Comparison of ENCODE assay signal across 7 mouse cellular contexts in genomic region chr14:121589097-121589725, GRCm38 (mm10).
A peak's percentile ranks its signal among the peaks of the same experiment; 100 is the strongest.
DNase-seq lines count a peak whose midpoint lies in the region; ATAC-seq lines count a peak whose summit lies in the region.

No protein-coding gene starts in this region.

- DNase-seq in ZHBTc4 (ENCODE audit: low read depth, low spot score), result peak; percentile 92
- peak; percentile 88 to 89 for DNase-seq in cerebellum, postnatal 10 days
- peak; percentile 68 for DNase-seq in gastrocnemius, adult 18-20 months (ENCODE audit: low spot score)
- DNase-seq in left cerebral cortex, postnatal 25 days (ENCODE audit: low spot score in 2 of 2), result peak; percentile 66 to 69
- DNase-seq in midbrain, embryonic 10.5 days (ENCODE audit: low spot score), result peak; percentile 77
- DNase-seq in right cerebral cortex, postnatal 4 days, result peak; percentile 85

- ATAC-seq in hindbrain, embryonic 15.5 days (ENCODE audit: low FRiP score, low read depth), result peak; percentile 59

- H3K4me2 ChIP-seq in hindbrain, embryonic 15.5 days, result no peak overlapping the region

- intact Hi-C loops in left cerebral cortex, postnatal 25 days (cut with DNase I), result loop anchor here (5.0 to 10.0 kb wide), 4 partner anchors 33 to 333 kb away; partner anchors contain the start of genes Dock9 and Ubac2

- peaks cover 7% of the 10 kb centered on the region; the same call in 1 of the 2 replicates for H3K36me3 ChIP-seq in hindbrain, embryonic 15.5 days
- no peaks in the 10 kb centered on the region for H3K36me3 ChIP-seq in midbrain, embryonic 10.5 days

- H3K4me1 ChIP-seq in hindbrain, embryonic 15.5 days (replicated peaks), result peaks cover 15% of the 10 kb centered on the region
- peaks cover 16% of the 10 kb centered on the region for H3K4me1 ChIP-seq in midbrain, embryonic 10.5 days

- H3K4me3 ChIP-seq in hindbrain, embryonic 15.5 days, result no peak overlapping the region
- no peak overlapping the region for H3K4me3 ChIP-seq in midbrain, embryonic 10.5 days

- no peak overlapping the region for H3K9ac ChIP-seq in hindbrain, embryonic 15.5 days

- no peak overlapping the region for H3K27ac ChIP-seq in hindbrain, embryonic 15.5 days (replicated peaks)
- H3K27ac ChIP-seq in midbrain, embryonic 10.5 days (replicated peaks), result no peak overlapping the region

- H3K27me3 ChIP-seq in hindbrain, embryonic 15.5 days, result no peaks in the 10 kb centered on the region
- H3K27me3 ChIP-seq in midbrain, embryonic 10.5 days (ENCODE audit: low read depth, poor library complexity, severe bottlenecking), result no peaks in the 10 kb centered on the region

- 44% methylated on average over 10 of the region's 10 CpGs for WGBS in hindbrain, embryonic 15.5 days
- 58% methylated on average over 10 of the region's 10 CpGs for WGBS in midbrain, embryonic 10.5 days

- no peaks in the 10 kb centered on the region for H3K9me3 ChIP-seq in hindbrain, embryonic 15.5 days
- no peaks in the 10 kb centered on the region for H3K9me3 ChIP-seq in midbrain, embryonic 10.5 days (replicated peaks)
